Mouse (Mus musculus) bone marrow macrophage, adult 2 months (primary cell): ENCODE measurements around the gene Pip5k1b.

Experiments
- CTCF ChIP-seq: IDR thresholded peaks from 2 replicates; pipeline ENCODE4 v1.5.1; 2012; ENCODE audit warnings: low read depth, mild to moderate bottlenecking, low read length, moderate library complexity
- POLR2A ChIP-seq: IDR thresholded peaks from 2 replicates; pipeline ENCODE4 v1.6.1; 2012; ENCODE audit warnings: mild to moderate bottlenecking, low read depth, low read length, borderline replicate concordance

GRCm38 (mm10) chr19:24486433-24487296 lies 69.0 kb downstream of the Pip5k1b start:
- no peak for TF ChIP-seq CTCF
- no peak for TF ChIP-seq POLR2A
